Mouse (Mus musculus) liver, adult 10 weeks (tissue): ENCODE measurements around the gene Slc39a8. TPM values are rescaled to one million over a fixed set of nuclear protein-coding genes. Genes with fewer than 3 reads are reported as not detected.

Source experiments
- polyA plus RNA-seq: library from polyadenylated mRNA; stranded (reverse); fragments of 350-450 nt; fragmentation: Illumina TruSeq; extraction: RNeasy Lipid Tissue Mini Kit (QIAGEN cat#74804); gene quantifications from one replicate; pipeline ENCODE4 v1.2.3, GENCODE M21; 2014; ENCODE audit warnings: low read depth, low replicate concordance

Gene Slc39a8
- 36.8 TPM for polyA plus RNA-seq

DNA sequence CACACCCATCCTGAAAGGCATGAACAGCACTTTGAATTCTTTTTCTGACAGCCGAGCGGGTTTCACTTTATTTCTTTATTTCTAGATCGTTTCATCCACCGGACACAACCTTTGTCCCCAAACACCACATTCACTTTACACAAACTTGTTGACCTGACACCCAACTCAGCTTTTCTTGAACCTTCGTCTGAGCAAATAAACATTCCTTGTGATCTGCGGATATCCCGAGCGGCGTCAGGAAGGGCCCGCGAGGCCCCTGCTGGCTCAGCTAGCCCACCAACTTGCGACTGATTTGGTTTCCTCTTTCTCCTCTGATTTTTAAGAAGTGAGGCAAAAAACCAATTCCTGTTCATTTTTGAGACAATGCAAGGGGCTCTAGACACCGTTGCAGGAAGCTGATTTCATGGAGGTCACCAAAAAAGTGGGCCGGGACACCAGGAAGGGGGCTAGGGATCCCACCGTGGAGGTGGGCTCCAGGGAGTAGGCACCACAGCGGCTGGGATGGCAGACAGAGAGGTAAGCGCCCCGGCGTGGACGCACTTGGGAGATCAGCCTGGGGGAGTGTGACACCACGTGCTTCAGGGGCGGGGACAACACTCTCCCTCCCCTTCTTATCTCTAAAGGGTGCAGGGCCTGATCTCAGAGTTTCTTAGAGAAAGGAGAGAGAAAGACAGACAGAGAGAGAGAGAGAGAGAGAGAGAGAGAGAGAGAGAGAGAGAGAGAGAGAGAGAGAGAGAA, at the start of gene Slc39a8:
Gene Slc39a8, plus strand, starts transcription at position 264 of the 738 bp plus-strand sequence.

Other genes with a start within 250 kb of the Slc39a8 start
- 7.7 TPM for gene Nfkb1, start 133.7 kb upstream of the Slc39a8 start, polyA plus RNA-seq